Mouse (Mus musculus) hindbrain, embryonic 13.5 days (tissue): Measurements from ENCODE around the gene Prl7c1. TPM values are rescaled to one million over a fixed set of nuclear protein-coding genes. Genes with fewer than 3 reads are reported as not detected.
"Not testable (repeated sequence)": the region's sequence is repeated elsewhere in the genome, so short reads cannot be mapped to it uniquely, and the experiment has no call there.

Experiments used
- ATAC-seq: fragments of 200-750 bp; cut with Nextera tagmentation; 2 replicates; pipeline ENCODE4 v1.8.0; 2017; ENCODE audit warnings: moderate TSS enrichment; ENCODE audit not compliant: low FRiP score
- H3K27ac ChIP-seq: fragments of 300-500 bp; sonication (generic); 2 replicates; pipeline ENCODE4 v1.5.1; 2015; ENCODE audit warnings: inconsistent platforms, mild to moderate bottlenecking, moderate library complexity
- H3K27me3 ChIP-seq: fragments of 300-500 bp; sonication (generic); 2 replicates; pipeline ENCODE4 v1.6.1; 2015; ENCODE audit warnings: mild to moderate bottlenecking, inconsistent platforms
- H3K36me3 ChIP-seq: fragments of 300-500 bp; sonication (generic); 2 replicates; pipeline ENCODE4 v1.6.1; 2015; ENCODE audit warnings: mild to moderate bottlenecking, inconsistent platforms
- H3K4me1 ChIP-seq: fragments of 300-500 bp; sonication (generic); replicated peaks from 2 replicates; pipeline ENCODE4 v1.6.1; 2015; ENCODE audit warnings: inconsistent platforms
- H3K4me2 ChIP-seq: fragments of 300-500 bp; sonication (generic); 2 replicates; pipeline ENCODE4 v1.6.1; 2015; ENCODE audit warnings: inconsistent platforms, mild to moderate bottlenecking, moderate library complexity
- H3K4me3 ChIP-seq: fragments of 300-500 bp; sonication (generic); 2 replicates; pipeline ENCODE4 v1.5.1; 2015; ENCODE audit warnings: mild to moderate bottlenecking, inconsistent platforms
- H3K9ac ChIP-seq: fragments of 300-500 bp; sonication (generic); 2 replicates; pipeline ENCODE4 v1.6.1; 2015; ENCODE audit warnings: mild to moderate bottlenecking, inconsistent platforms
- H3K9me3 ChIP-seq: fragments of 300-500 bp; sonication (generic); 2 replicates; pipeline ENCODE4 v1.6.1; 2016; ENCODE audit warnings: inconsistent platforms
- WGBS: fragments of 180-500 bp; shearing (Covaris S2); methylation state at CpG from one replicate; pipeline ENCODE4 v1.1.7; 2015; 5-methylcytosine and 5-hydroxymethylcytosine counted together
- polyA plus RNA-seq: library from polyadenylated mRNA; unstranded; fragments of >200 nt; fragmentation: Nextera tagmentation; extraction: Ambion mirVana; gene quantifications from 2 replicates; pipeline ENCODE4 v1.2.1, GENCODE M21; 2015

The Prl7c1 gene
- polyA plus RNA-seq: not detected in 2 replicates

DNA sequence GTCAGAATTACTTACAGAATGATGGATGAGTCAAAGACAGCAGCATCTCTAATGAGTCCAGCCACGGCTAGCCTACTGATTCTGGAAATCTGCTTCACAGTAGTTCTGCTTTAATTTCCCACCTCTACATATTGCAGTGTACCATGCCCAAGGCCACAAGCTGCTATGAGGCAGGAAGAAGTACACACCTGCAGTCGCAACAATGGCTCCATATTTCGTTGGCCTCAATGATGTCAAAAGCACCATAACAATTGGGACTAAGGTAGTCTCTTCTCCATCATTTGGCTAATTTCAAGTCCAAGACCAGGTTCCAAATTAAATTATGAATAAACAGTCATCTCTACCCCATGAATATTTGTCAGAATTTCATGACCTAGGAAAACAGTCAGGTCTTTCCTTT lies at the start of gene Prl7c1:
Gene Prl7c1, minus strand, starts transcription at position 101 of the 400 bp plus-strand sequence.
- not testable (repeated sequence) for H3K27ac ChIP-seq, ATAC-seq, H3K4me1 ChIP-seq, H3K4me2 ChIP-seq, H3K27me3 ChIP-seq, H3K9ac ChIP-seq, H3K9me3 ChIP-seq, H3K4me3 ChIP-seq, H3K36me3 ChIP-seq
- 84% methylated on average over 3 of the region's 3 CpGs for WGBS

DNA sequence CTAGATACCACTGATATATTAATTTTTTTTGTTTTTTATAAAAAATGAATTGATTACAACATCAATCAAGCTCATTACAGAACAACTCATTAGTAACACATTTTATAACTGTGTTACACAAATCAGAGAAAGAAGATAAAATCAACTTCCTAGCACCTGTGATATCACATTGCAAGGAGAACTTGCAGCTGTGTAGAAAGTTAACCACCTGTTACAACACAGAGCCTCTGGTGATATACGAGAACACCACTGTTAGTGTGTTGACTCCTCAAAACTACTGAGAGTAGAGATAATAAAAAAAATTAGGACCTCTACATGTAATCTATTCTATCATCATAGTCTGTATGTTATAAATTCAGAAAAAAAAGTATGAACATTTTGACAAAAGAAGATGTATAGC lies 22.2 kb upstream of the Prl7c1 start:
- 89% methylated on average over 1 of the region's 1 CpGs for WGBS
- H3K4me2 ChIP-seq: no peak overlapping the region
- no peak overlapping the region for H3K27ac ChIP-seq
- ATAC-seq: no peak
- H3K4me1 ChIP-seq: no peaks in the 10 kb centered on the region
- H3K4me3 ChIP-seq: no peak overlapping the region
- H3K9ac ChIP-seq: no peak overlapping the region
- no peaks in the 10 kb centered on the region for H3K36me3 ChIP-seq
- no peaks in the 10 kb centered on the region for H3K9me3 ChIP-seq
- H3K27me3 ChIP-seq: no peaks in the 10 kb centered on the region

DNA sequence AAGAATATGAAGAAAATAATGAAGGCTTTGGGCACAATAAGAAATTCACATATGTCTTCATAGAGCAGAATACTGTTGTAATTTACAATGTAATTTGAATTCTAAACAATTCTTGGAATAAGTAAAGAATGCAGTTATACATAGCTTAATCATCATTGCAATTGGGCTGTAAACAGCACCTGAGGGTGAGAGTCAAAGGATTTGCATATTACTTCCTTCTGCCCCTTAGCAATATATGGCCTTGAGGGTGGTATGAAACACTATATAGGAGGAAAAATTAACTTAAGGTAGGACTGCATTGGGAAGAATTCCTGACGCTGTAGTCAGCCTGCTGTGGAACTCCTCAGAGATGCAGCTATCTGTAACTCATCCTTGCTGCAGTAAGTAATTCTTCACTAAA lies 20.8 kb upstream of the Prl7c1 start, which contains the start of gene Prl2a1:
Gene Prl2a1, plus strand, starts transcription at position 301 of the 400 bp plus-strand sequence.
- Histone ChIP-seq H3K4me1 (no peaks in the 10 kb centered on the region), H3K36me3 (no peaks in the 10 kb centered on the region), H3K27ac (no peak within 1 kb of the TSS), H3K4me3 (no peak within 1 kb of the TSS), H3K9ac (no peak within 1 kb of the TSS), H3K27me3 (no peaks in the 10 kb centered on the region), H3K4me2 (no peak within 1 kb of the TSS), H3K9me3 (no peaks in the 10 kb centered on the region)
- WGBS: 88% methylated on average over 1 of the region's 1 CpGs
- ATAC-seq: no peak

DNA sequence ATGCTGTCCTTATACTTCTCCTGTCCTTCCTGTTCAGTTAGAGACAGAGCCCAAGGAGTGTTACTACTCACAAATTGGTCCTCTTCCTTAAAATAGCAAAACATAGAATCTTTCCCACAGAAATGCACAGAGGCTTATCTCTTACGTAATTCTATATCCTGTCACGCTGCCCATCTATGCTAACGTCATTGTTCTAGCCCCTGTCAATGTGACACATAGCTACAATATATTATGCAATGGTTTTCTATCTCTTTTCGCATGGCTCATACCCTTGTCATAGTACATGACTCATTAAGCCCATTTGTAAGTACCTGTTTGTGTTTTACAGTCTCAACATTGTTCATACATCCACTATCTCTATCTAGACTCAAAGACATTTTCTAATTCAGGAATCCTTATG lies 18.7 kb upstream of the Prl7c1 start:
- no peak overlapping the region for H3K27ac ChIP-seq
- WGBS: 90% methylated on average over 4 of the region's 4 CpGs

DNA sequence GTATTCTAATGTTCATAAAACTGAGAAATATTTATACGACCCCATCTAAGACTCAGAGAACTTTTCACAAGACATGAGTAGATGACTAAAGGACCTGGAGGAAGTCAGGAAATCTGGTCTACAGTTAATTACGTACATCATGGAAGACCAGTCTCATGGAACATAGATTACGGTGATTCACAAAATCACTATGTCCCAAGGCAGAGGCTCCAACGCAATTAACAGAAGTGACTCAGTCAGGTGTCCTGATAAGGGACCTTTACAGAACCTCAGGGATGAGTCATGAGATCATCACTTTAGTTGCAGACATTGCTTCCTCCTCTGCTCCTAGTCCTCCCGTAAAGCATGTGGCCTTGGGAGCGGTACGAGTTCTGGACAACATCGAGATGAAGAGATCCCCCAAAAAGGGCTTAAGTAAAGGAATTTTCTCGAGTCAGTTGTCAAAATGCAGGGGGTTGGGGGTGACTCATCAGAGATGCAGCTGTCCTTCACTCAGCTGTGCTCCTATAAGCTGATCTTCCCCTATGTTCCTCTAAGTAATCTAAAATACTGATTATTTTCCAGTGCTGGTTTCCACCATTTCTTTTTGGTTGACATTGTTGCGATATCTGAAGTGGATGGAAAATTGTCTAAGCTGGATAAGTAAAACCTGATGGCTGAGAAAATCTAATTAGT lies 46.0 kb downstream of the Prl7c1 start:
- Histone ChIP-seq H3K4me2 (no peak overlapping the region), H3K4me1 (no peaks in the 10 kb centered on the region), H3K9ac (no peak overlapping the region), H3K27me3 (no peaks in the 10 kb centered on the region), H3K36me3 (no peaks in the 10 kb centered on the region), H3K27ac (no peak overlapping the region), H3K4me3 (no peak overlapping the region), H3K9me3 (no peaks in the 10 kb centered on the region)
- WGBS: 90% methylated on average over 10 of the region's 10 CpGs
- ATAC-seq: no peak

More for the DNA sequence above, 18.7 kb upstream of the Prl7c1 start:
- ATAC-seq: no peak
- no peaks in the 10 kb centered on the region for H3K4me1 ChIP-seq
- H3K9ac ChIP-seq: no peak overlapping the region
- no peaks in the 10 kb centered on the region for H3K9me3 ChIP-seq
- H3K36me3 ChIP-seq: no peaks in the 10 kb centered on the region
- H3K4me3 ChIP-seq: no peak overlapping the region
- H3K4me2 ChIP-seq: no peak overlapping the region
- no peaks in the 10 kb centered on the region for H3K27me3 ChIP-seq

DNA sequence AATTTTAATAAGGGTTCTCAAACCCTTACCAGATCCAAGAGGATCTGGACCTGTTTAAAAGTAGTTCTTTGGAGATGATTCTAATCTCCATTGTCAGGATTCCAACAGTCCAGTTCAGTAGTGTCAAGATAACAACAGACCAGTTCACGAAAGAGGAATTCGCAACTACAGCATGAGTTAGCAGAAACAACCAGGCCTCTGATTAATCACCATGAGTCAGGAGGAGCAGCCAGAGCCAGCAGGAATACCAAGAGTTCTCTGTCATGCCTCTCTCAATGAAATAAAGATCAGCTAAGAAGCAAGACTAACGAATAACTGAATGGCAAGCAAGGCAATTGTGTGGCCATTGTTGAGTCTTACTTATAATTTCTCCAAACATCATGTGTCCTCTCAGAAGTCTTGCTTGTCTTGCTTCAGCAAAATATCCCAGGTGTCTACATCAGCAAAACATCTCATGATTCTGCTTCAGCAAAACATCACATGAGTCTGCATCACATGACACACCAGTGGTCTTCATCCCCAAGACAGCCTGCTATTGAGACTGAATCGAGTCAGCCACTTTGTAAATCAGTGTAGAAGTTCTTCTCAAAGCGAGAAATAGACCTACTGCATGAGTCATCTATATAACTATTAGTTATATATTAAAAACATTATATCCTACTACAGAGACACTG lies 50.2 kb downstream of the Prl7c1 start:
- not testable (repeated sequence) for ATAC-seq

DNA sequence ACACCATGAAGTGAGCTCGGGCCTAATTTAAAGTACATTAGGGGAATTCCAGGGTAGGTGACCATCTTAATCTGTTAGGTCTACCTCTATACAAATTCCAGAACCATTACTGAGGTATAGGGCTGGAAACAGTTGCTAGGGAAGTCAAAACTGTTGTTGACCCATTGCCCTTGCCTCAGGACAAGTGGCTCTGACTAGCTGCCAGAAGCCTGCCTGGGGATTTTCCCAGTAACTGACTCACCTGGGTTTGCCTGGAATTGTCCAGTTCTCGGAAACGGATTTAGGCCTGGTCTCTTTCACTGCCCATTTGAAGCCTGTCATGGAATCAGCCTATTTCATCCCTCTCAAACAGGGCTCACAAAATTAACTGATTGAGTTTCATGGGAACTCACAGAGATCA lies 55.5 kb downstream of the Prl7c1 start:
- not testable (repeated sequence) for H3K4me2 ChIP-seq, H3K36me3 ChIP-seq, H3K9ac ChIP-seq, H3K27ac ChIP-seq, H3K4me1 ChIP-seq, ATAC-seq, H3K4me3 ChIP-seq, H3K27me3 ChIP-seq, H3K9me3 ChIP-seq
- WGBS: 93% methylated on average over 3 of the region's 3 CpGs

More for the DNA sequence above, 50.2 kb downstream of the Prl7c1 start:
- H3K4me3 ChIP-seq, H3K27ac ChIP-seq, H3K4me1 ChIP-seq, H3K4me2 ChIP-seq, H3K36me3 ChIP-seq, H3K27me3 ChIP-seq, H3K9me3 ChIP-seq, H3K9ac ChIP-seq: not testable (repeated sequence)
- 84% methylated on average over 5 of the region's 5 CpGs for WGBS

Other genes starting within 250 kb of the Prl7c1 start
- not detected in 2 replicates for gene Prl8a9, start 216.2 kb downstream of the Prl7c1 start, polyA plus RNA-seq
- not detected in 2 replicates for gene Prl8a1, start 198.6 kb downstream of the Prl7c1 start, polyA plus RNA-seq
- not detected in 2 replicates for gene Prl7b1, start 170.2 kb downstream of the Prl7c1 start, polyA plus RNA-seq
- not detected in 2 replicates for gene Prl7a1, start 138.3 kb downstream of the Prl7c1 start, polyA plus RNA-seq
- gene Prl7a2, start 112.8 kb downstream of the Prl7c1 start, polyA plus RNA-seq: not detected in 2 replicates
- gene Prl7d1, start 64.1 kb downstream of the Prl7c1 start, polyA plus RNA-seq: not detected in 2 replicates
- gene Prl2a1, start 20.9 kb upstream of the Prl7c1 start, polyA plus RNA-seq: not detected in 2 replicates
- gene Prl2c1, start 68.5 kb upstream of the Prl7c1 start, polyA plus RNA-seq: not detected in 2 replicates
- gene Prl4a1, start 235.4 kb upstream of the Prl7c1 start, polyA plus RNA-seq: not detected in 2 replicates